Mouse (Mus musculus): ENCODE data around the gene Pdlim7.

The Pdlim7 gene

GRCm38 (mm10) chr13:55468851-55469560 is 44.5 kb downstream of the Pdlim7 start:
- peak; percentile 55 for DNase-seq (ENCODE audit: extremely low spot score, low spot score)

- no peak for DNase-seq (ENCODE audit: extremely low spot score, low spot score)
Observed at GRCm38 (mm10) chr13:55465830-55466440, 47.5 kb downstream of the Pdlim7 start.

- no peak for DNase-seq (ENCODE audit: extremely low spot score, low spot score)
Observed at GRCm38 (mm10) chr13:55465184-55465583, 48.3 kb downstream of the Pdlim7 start.

GRCm38 (mm10) chr13:55464027-55464884 is 49.2 kb downstream of the Pdlim7 start, which contains the start of gene Prr7:
Gene Prr7 (plus strand): TSS chr13:55464267.
- DNase-seq (ENCODE audit: extremely low spot score, low spot score): peak; percentile 85

GRCm38 (mm10) chr13:55463399-55464026 is 50.0 kb downstream of the Pdlim7 start:
- no peak for DNase-seq (ENCODE audit: extremely low spot score, low spot score)

GRCm38 (mm10) chr13:55462965-55463364 is 50.5 kb downstream of the Pdlim7 start:
- DNase-seq (ENCODE audit: extremely low spot score, low spot score): no peak

GRCm38 (mm10) chr13:55451785-55452549 is 61.5 kb downstream of the Pdlim7 start:
- no peak for DNase-seq (ENCODE audit: extremely low spot score, low spot score)

- DNase-seq (ENCODE audit: extremely low spot score, low spot score): no peak
Observed at GRCm38 (mm10) chr13:55451296-55451695, 62.2 kb downstream of the Pdlim7 start.

GRCm38 (mm10) chr13:55450511-55450980 is 62.9 kb downstream of the Pdlim7 start:
- no peak for DNase-seq (ENCODE audit: extremely low spot score, low spot score)

GRCm38 (mm10) chr13:55449679-55450441 is 63.6 kb downstream of the Pdlim7 start:
- DNase-seq (ENCODE audit: extremely low spot score, low spot score): no peak

- DNase-seq (ENCODE audit: extremely low spot score, low spot score): no peak
Observed at GRCm38 (mm10) chr13:55449205-55449604, 64.3 kb downstream of the Pdlim7 start.

- DNase-seq (ENCODE audit: extremely low spot score, low spot score): no peak
Observed at GRCm38 (mm10) chr13:55448131-55448530, 65.3 kb downstream of the Pdlim7 start.

- no peak for DNase-seq (ENCODE audit: extremely low spot score, low spot score)
Observed at GRCm38 (mm10) chr13:55447543-55447943, 65.9 kb downstream of the Pdlim7 start.

GRCm38 (mm10) chr13:55446483-55447105 is 66.9 kb downstream of the Pdlim7 start:
- DNase-seq (ENCODE audit: extremely low spot score, low spot score): no peak

Measured in neural tube, embryonic 10.5 days (tissue).